Mouse (Mus musculus) thymus, adult 2 months (tissue): Measurements from ENCODE around the gene Trpc4ap. TPM values are rescaled to one million over a fixed set of nuclear protein-coding genes. Genes with fewer than 3 reads are reported as not detected.

Experiments
- DNase-seq: peaks from one replicate; pipeline ENCODE4 v3.0.0; 2021
- H3K27ac ChIP-seq: fragments of 200-500 bp; 2 replicates; pipeline ENCODE4 v1.5.1; 2012; ENCODE audit warnings: low read length, control low read depth; ENCODE audit not compliant: control insufficient read depth, insufficient read depth
- H3K27me3 ChIP-seq: fragments of 200-500 bp; 2 replicates; pipeline ENCODE4 v1.6.1; 2012; ENCODE audit warnings: mild to moderate bottlenecking, low read length, moderate library complexity, mixed read lengths; ENCODE audit not compliant: control insufficient read depth, insufficient read depth
- H3K36me3 ChIP-seq: fragments of 200-500 bp; 2 replicates; pipeline ENCODE4 v1.6.1; 2012; ENCODE audit warnings: mild to moderate bottlenecking, low read length, moderate library complexity; ENCODE audit not compliant: control insufficient read depth, insufficient read depth
- H3K4me1 ChIP-seq: fragments of 200-500 bp; replicated peaks from 2 replicates; pipeline ENCODE4 v1.6.1; 2012; ENCODE audit warnings: low read length; ENCODE audit not compliant: control insufficient read depth, insufficient read depth
- H3K4me3 ChIP-seq: fragments of 200-500 bp; 2 replicates; pipeline ENCODE4 v1.5.1; 2012; ENCODE audit warnings: mild to moderate bottlenecking, low read length, control low read depth, moderate library complexity; ENCODE audit not compliant: control insufficient read depth, insufficient read depth
- CTCF ChIP-seq: fragments of 200-500 bp; IDR thresholded peaks from 2 replicates; pipeline ENCODE4 v1.5.1; 2012; ENCODE audit warnings: mild to moderate bottlenecking, control low read depth, low read length, moderate library complexity, borderline replicate concordance; ENCODE audit not compliant: control insufficient read depth, poor library complexity, insufficient read depth; ENCODE audit errors: extremely low read depth
- POLR2A ChIP-seq: fragments of 200-500 bp; IDR thresholded peaks from 2 replicates; pipeline ENCODE4 v1.6.1; 2012; ENCODE audit warnings: mild to moderate bottlenecking, low read length, control low read depth, moderate library complexity; ENCODE audit not compliant: control insufficient read depth, poor library complexity, insufficient read depth; ENCODE audit errors: extremely low read depth
- WGBS: fragments of 180-500 bp; shearing (Covaris S2); methylation state at CpG from one replicate; pipeline ENCODE4 v1.1.7; 2018; 5-methylcytosine and 5-hydroxymethylcytosine counted together
- polyA plus RNA-seq: library from polyadenylated mRNA; depleted of rRNA; stranded (reverse); fragments of >200 nt; gene quantifications from 2 replicates; pipeline ENCODE4 v1.2.3, GENCODE M21; 2012; rRNA removed

Gene Trpc4ap
- polyA plus RNA-seq, 1 experiment, result 518 TPM

DNA sequence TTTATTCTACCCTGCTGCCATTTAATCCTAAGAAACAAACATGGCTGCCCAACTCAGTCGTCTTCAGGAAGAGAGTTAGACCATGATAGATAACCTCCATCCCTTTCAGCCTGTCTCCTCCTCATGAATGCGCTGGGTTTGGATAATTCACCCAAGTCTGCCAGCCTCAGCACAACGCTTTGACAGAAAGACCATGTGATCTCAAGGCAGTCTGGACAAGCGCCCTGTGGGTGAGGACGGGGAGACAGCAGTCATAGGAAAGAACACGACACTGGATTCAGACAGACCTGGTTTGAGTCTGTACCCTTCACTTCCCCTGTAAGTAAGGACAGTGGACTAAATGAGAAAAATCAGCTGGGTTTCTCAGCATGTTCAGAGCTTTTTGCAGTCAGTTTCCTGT, 102.7 kb downstream of the Trpc4ap start:
- WGBS, result 94% methylated on average over 6 of the region's 6 CpGs
- Histone ChIP-seq H3K4me3 (no peak overlapping the region), H3K27ac (no peak overlapping the region), H3K27me3 (no peaks in the 10 kb centered on the region), H3K36me3 (no peaks in the 10 kb centered on the region), H3K4me1 (peaks cover 4% of the 10 kb centered on the region)
- TF ChIP-seq CTCF (no peak), POLR2A (no peak)
- no peak for DNase-seq

GRCm38 (mm10) chr2:155588136-155588535, 104.0 kb downstream of the Trpc4ap start:
- DNase-seq, result no peak
- 92% methylated on average over 3 of the region's 3 CpGs for WGBS
- Histone ChIP-seq H3K36me3 (no peaks in the 10 kb centered on the region), H3K4me1 (peaks cover 4% of the 10 kb centered on the region), H3K4me3 (no peak overlapping the region), H3K27me3 (no peaks in the 10 kb centered on the region), H3K27ac (no peak overlapping the region)
- TF ChIP-seq CTCF (no peak), POLR2A (no peak)

GRCm38 (mm10) chr2:155585486-155585885, 106.7 kb downstream of the Trpc4ap start:
- Histone ChIP-seq H3K27me3 (no peaks in the 10 kb centered on the region), H3K27ac (no peak overlapping the region), H3K4me1 (no peaks in the 10 kb centered on the region), H3K4me3 (no peak overlapping the region), H3K36me3 (no peaks in the 10 kb centered on the region)
- DNase-seq, result no peak
- TF ChIP-seq POLR2A, result no peak
- no peak for TF ChIP-seq CTCF
- 78% methylated on average over 10 of the region's 10 CpGs for WGBS

DNA sequence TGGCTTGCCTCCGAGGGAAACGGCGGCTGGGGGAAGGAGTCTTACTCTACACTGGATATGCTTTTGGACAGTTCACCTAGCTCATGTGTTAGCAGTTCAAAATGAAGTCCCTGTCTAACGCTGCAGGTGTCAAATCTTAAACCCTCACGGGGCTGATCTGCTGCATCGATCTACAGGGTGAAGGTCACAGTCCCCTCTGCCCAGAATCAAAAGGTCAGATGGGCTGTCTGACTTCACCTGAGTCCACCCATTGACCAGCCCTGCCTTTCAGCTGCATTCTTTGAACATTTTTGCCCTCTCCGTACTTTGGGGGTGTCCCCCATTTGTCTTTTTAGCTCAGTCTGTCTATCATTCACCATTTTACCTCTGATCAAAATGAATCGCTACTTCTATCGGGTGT, 107.1 kb downstream of the Trpc4ap start:
- H3K4me3 ChIP-seq, result no peak overlapping the region
- no peaks in the 10 kb centered on the region for H3K4me1 ChIP-seq
- H3K36me3 ChIP-seq, result no peaks in the 10 kb centered on the region
- no peaks in the 10 kb centered on the region for H3K27me3 ChIP-seq
- H3K27ac ChIP-seq, result no peak overlapping the region
- DNase-seq, result no peak
- TF ChIP-seq POLR2A (no peak), CTCF (no peak)
- 95% methylated on average over 9 of the region's 9 CpGs for WGBS

Other genes with a start within 250 kb of the Trpc4ap start
- gene Ncoa6, start 218.5 kb downstream of the Trpc4ap start, polyA plus RNA-seq, result 32.8 and 40.5 TPM in 2 replicates
- 56.0 and 59.8 TPM in 2 replicates for gene Acss2, start 174.4 kb downstream of the Trpc4ap start, polyA plus RNA-seq
- gene Ggt7, start 174.1 kb downstream of the Trpc4ap start, polyA plus RNA-seq, result 35.1 and 42.8 TPM in 2 replicates
- 20.6 and 23.2 TPM in 2 replicates for gene Gss, start 99.6 kb downstream of the Trpc4ap start, polyA plus RNA-seq
- 0.09 and 1.0 TPM in 2 replicates for gene Myh7b, start 81.2 kb downstream of the Trpc4ap start, polyA plus RNA-seq
- gene Edem2, start 37.1 kb upstream of the Trpc4ap start, polyA plus RNA-seq, result 55.8 and 58.6 TPM in 2 replicates
- gene Gm17581, start 43.5 kb upstream of the Trpc4ap start, polyA plus RNA-seq, result not detected in 2 replicates
- 3.7 and 4.7 TPM in 2 replicates for gene Procr, start 58.7 kb upstream of the Trpc4ap start, polyA plus RNA-seq
- 0.08 and 0.09 TPM in 2 replicates for gene Mmp24, start 83.0 kb upstream of the Trpc4ap start, polyA plus RNA-seq
- 37.5 and 40.3 TPM in 2 replicates for gene BC029722, start 127.0 kb upstream of the Trpc4ap start, polyA plus RNA-seq
- gene Eif6, start 134.5 kb upstream of the Trpc4ap start, polyA plus RNA-seq, result 169 and 174 TPM in 2 replicates
- 0.08 and 0.14 TPM in 2 replicates for gene Fam83c, start 142.5 kb upstream of the Trpc4ap start, polyA plus RNA-seq
- gene Uqcc1, start 237.9 kb upstream of the Trpc4ap start, polyA plus RNA-seq, result 26.5 and 30.0 TPM in 2 replicates
- not detected in 2 replicates for gene Gm15557, start 248.3 kb upstream of the Trpc4ap start, polyA plus RNA-seq